Mouse (Mus musculus) embryo, embryonic 10.5 days (tissue): ENCODE data around the gene Acad10.
"Not testable (repeated sequence)": the region's sequence is repeated elsewhere in the genome, so short reads cannot be mapped to it uniquely, and the experiment has no call there.

ENCODE experiments used
- DNase-seq: peaks from one replicate; pipeline ENCODE4 v3.0.0-alpha.2; 2015; ENCODE audit warnings: low spot score

The Acad10 gene

GRCm38 (mm10) chr5:121656866-121657265 lies 3.4 kb downstream of the Acad10 start:
- DNase-seq: not testable (repeated sequence)

- DNase-seq: no peak
Measured at GRCm38 (mm10) chr5:121654526-121654925, 5.8 kb downstream of the Acad10 start.

GRCm38 (mm10) chr5:121649134-121649533 lies 11.2 kb downstream of the Acad10 start:
- DNase-seq: no peak

GRCm38 (mm10) chr5:121639601-121640000 lies 20.7 kb downstream of the Acad10 start:
- DNase-seq: no peak

GRCm38 (mm10) chr5:121637296-121637695 lies 23.0 kb downstream of the Acad10 start:
- DNase-seq: no peak

- DNase-seq: no peak
Measured at GRCm38 (mm10) chr5:121634668-121635067, 25.6 kb downstream of the Acad10 start.

- DNase-seq: no peak
Measured at GRCm38 (mm10) chr5:121632804-121633203, 27.5 kb downstream of the Acad10 start.

- DNase-seq: not testable (repeated sequence)
Measured at GRCm38 (mm10) chr5:121631106-121631647, 29.1 kb downstream of the Acad10 start.

GRCm38 (mm10) chr5:121627871-121628270 lies 32.4 kb downstream of the Acad10 start:
- DNase-seq: peak; percentile 85

GRCm38 (mm10) chr5:121623241-121623640 lies 37.1 kb downstream of the Acad10 start:
- DNase-seq: no peak

- DNase-seq: no peak
Measured at GRCm38 (mm10) chr5:121621102-121621501, 39.2 kb downstream of the Acad10 start.

- DNase-seq: peak; percentile 95
Measured at GRCm38 (mm10) chr5:121618592-121619513, 41.5 kb downstream of the Acad10 start, which contains the start of gene Acad12. Gene Acad12, minus strand, starts transcription at chr5:121618938.

GRCm38 (mm10) chr5:121614921-121615320 lies 45.4 kb downstream of the Acad10 start:
- DNase-seq: not testable (repeated sequence)

- DNase-seq: no peak
Measured at GRCm38 (mm10) chr5:121612036-121612435, 48.3 kb downstream of the Acad10 start.

- not testable (repeated sequence) for DNase-seq
Measured at GRCm38 (mm10) chr5:121609556-121610135, 50.7 kb downstream of the Acad10 start.

- DNase-seq: peak; percentile 88
Measured at GRCm38 (mm10) chr5:121606151-121606550, 54.2 kb downstream of the Acad10 start.

- not testable (repeated sequence) for DNase-seq
Measured at GRCm38 (mm10) chr5:121603815-121604214, 56.5 kb downstream of the Acad10 start.

GRCm38 (mm10) chr5:121601547-121602299 lies 58.6 kb downstream of the Acad10 start:
- peak; percentile 93 for DNase-seq

GRCm38 (mm10) chr5:121598871-121599610 lies 61.3 kb downstream of the Acad10 start:
- DNase-seq: no peak

- DNase-seq: no peak
Measured at GRCm38 (mm10) chr5:121597991-121598537, 62.2 kb downstream of the Acad10 start.

GRCm38 (mm10) chr5:121597332-121597731 lies 63.0 kb downstream of the Acad10 start:
- no peak for DNase-seq
